Mouse (Mus musculus) ES-Bruce4 (cell line): ENCODE data around the gene Tmod1. TPM values are rescaled to one million over a fixed set of nuclear protein-coding genes. Genes with fewer than 3 reads are reported as not detected.

Experiments
- H3K27ac ChIP-seq: 2 replicates; pipeline ENCODE4 v1.5.1; 2012; ENCODE audit warnings: low read length, inconsistent platforms; ENCODE audit not compliant: insufficient read depth
- H3K27me3 ChIP-seq: 2 replicates; pipeline ENCODE4 v1.6.1; 2012; ENCODE audit warnings: mild to moderate bottlenecking, low read length, inconsistent platforms; ENCODE audit not compliant: control insufficient read depth, poor library complexity, insufficient read depth, severe bottlenecking
- H3K36me3 ChIP-seq: 2 replicates; pipeline ENCODE4 v1.6.1; 2012; ENCODE audit warnings: inconsistent platforms, mild to moderate bottlenecking, low read length, moderate library complexity; ENCODE audit not compliant: control insufficient read depth, poor library complexity, insufficient read depth, severe bottlenecking
- H3K4me1 ChIP-seq: one replicate; pipeline ENCODE4 v1.8.1; 2011; ENCODE audit warnings: low read length; ENCODE audit not compliant: control insufficient read depth, insufficient read depth
- H3K4me3 ChIP-seq: 2 replicates; pipeline ENCODE4 v1.5.1; 2011; ENCODE audit warnings: low read depth, mild to moderate bottlenecking, low read length
- H3K9ac ChIP-seq: 2 replicates; pipeline ENCODE4 v1.6.1; 2012; ENCODE audit warnings: low read depth, mild to moderate bottlenecking, inconsistent platforms; ENCODE audit not compliant: poor library complexity, severe bottlenecking
- H3K9me3 ChIP-seq: replicated peaks from 2 replicates; pipeline ENCODE4 v1.6.1; 2012; ENCODE audit warnings: mild to moderate bottlenecking, low read length, inconsistent platforms; ENCODE audit not compliant: control insufficient read depth, poor library complexity, insufficient read depth, severe bottlenecking
- CTCF ChIP-seq: IDR thresholded peaks from one replicate; pipeline ENCODE4 v1.8.1; 2011; ENCODE audit warnings: low read depth, low read length
- EP300 ChIP-seq: IDR thresholded peaks from 2 replicates; pipeline ENCODE4 v1.6.1; 2011; ENCODE audit warnings: low read depth, low read length; ENCODE audit not compliant: insufficient read depth
- POLR2A ChIP-seq: IDR thresholded peaks from one replicate; pipeline ENCODE4 v1.8.1; 2011; ENCODE audit warnings: low read length; ENCODE audit not compliant: insufficient read depth
- polyA plus RNA-seq: library from polyadenylated mRNA; stranded (reverse); fragments of >200 nt; gene quantifications from 2 replicates; pipeline ENCODE4 v1.2.4, GENCODE M21; 2011; ENCODE audit warnings: low read depth; ENCODE audit not compliant: missing spikeins, insufficient read depth, insufficient read length

Gene Tmod1
- 0.72 TPM in 1 of 2 replicates, not detected in the other for polyA plus RNA-seq

- peaks cover 5% of the 10 kb centered on the region; the same call in 1 of the 2 replicates for H3K27me3 ChIP-seq
- H3K9ac ChIP-seq: peak within 1 kb of the TSS; percentile 55
- H3K9me3 ChIP-seq: no peaks in the 10 kb centered on the region
- no peak for TF ChIP-seq POLR2A
- no peak for TF ChIP-seq CTCF
- no peak for TF ChIP-seq EP300
- no peak within 1 kb of the TSS for H3K27ac ChIP-seq
- peak within 1 kb of the TSS; percentile 44 for H3K4me3 ChIP-seq
- H3K36me3 ChIP-seq: no peaks in the 10 kb centered on the region
- no peaks in the 10 kb centered on the region for H3K4me1 ChIP-seq
These were observed at the start of gene Tmod1 for GRCm38 (mm10) chr4:46038892-46039751. Gene Tmod1, plus strand, starts transcription at chr4:46038935.

- no peak overlapping the region for H3K4me3 ChIP-seq
- H3K4me1 ChIP-seq: no peaks in the 10 kb centered on the region
- H3K27ac ChIP-seq: no peak overlapping the region
- no peaks in the 10 kb centered on the region for H3K9me3 ChIP-seq
- H3K27me3 ChIP-seq: no peaks in the 10 kb centered on the region
- no peaks in the 10 kb centered on the region for H3K36me3 ChIP-seq
- H3K9ac ChIP-seq: no peak overlapping the region
- no peak for TF ChIP-seq CTCF
- no peak for TF ChIP-seq EP300
- TF ChIP-seq POLR2A: no peak
These were observed 48.2 kb upstream of the Tmod1 start for GRCm38 (mm10) chr4:45990427-45991135.

GRCm38 (mm10) chr4:45998536-45998935, 40.2 kb upstream of the Tmod1 start:
- Histone ChIP-seq H3K9me3 (no peaks in the 10 kb centered on the region), H3K36me3 (no peaks in the 10 kb centered on the region), H3K27me3 (no peaks in the 10 kb centered on the region), H3K27ac (no peak overlapping the region), H3K4me1 (no peaks in the 10 kb centered on the region), H3K4me3 (no peak overlapping the region), H3K9ac (no peak overlapping the region)
- TF ChIP-seq EP300 (no peak), POLR2A (no peak), CTCF (no peak)

GRCm38 (mm10) chr4:46008142-46008793, 30.5 kb upstream of the Tmod1 start:
- no peaks in the 10 kb centered on the region for H3K27me3 ChIP-seq

GRCm38 (mm10) chr4:46011698-46012097, 27.0 kb upstream of the Tmod1 start:
- no peaks in the 10 kb centered on the region for H3K27me3 ChIP-seq
- no peak overlapping the region for H3K9ac ChIP-seq
- TF ChIP-seq POLR2A (no peak), EP300 (no peak), CTCF (no peak)
- no peak overlapping the region for H3K4me3 ChIP-seq
- no peaks in the 10 kb centered on the region for H3K36me3 ChIP-seq
- H3K9me3 ChIP-seq: no peaks in the 10 kb centered on the region
- no peaks in the 10 kb centered on the region for H3K4me1 ChIP-seq
- no peak overlapping the region for H3K27ac ChIP-seq

More at GRCm38 (mm10) chr4:46008142-46008793, 30.5 kb upstream of the Tmod1 start:
- H3K4me3 ChIP-seq: no peak overlapping the region
- H3K9me3 ChIP-seq: no peaks in the 10 kb centered on the region
- no peaks in the 10 kb centered on the region for H3K36me3 ChIP-seq
- no peaks in the 10 kb centered on the region for H3K4me1 ChIP-seq
- no peak overlapping the region for H3K27ac ChIP-seq
- H3K9ac ChIP-seq: no peak overlapping the region
- TF ChIP-seq EP300 (no peak), POLR2A (no peak), CTCF (no peak)

GRCm38 (mm10) chr4:46015605-46016004, 23.1 kb upstream of the Tmod1 start:
- H3K36me3 ChIP-seq: no peaks in the 10 kb centered on the region
- no peak overlapping the region for H3K27ac ChIP-seq
- no peaks in the 10 kb centered on the region for H3K9me3 ChIP-seq
- H3K4me3 ChIP-seq: no peak overlapping the region
- H3K9ac ChIP-seq: no peak overlapping the region
- TF ChIP-seq POLR2A: no peak
- no peak for TF ChIP-seq EP300
- no peak for TF ChIP-seq CTCF
- H3K27me3 ChIP-seq: no peaks in the 10 kb centered on the region
- no peaks in the 10 kb centered on the region for H3K4me1 ChIP-seq
